Mouse (Mus musculus): ENCODE measurements around the gene Cacng4. TPM values are rescaled to one million over a fixed set of nuclear protein-coding genes. Genes with fewer than 3 reads are reported as not detected.

Gene Cacng4
- polyA plus RNA-seq, 1 experiment from 2014 or later: 58.2 TPM

DNA sequence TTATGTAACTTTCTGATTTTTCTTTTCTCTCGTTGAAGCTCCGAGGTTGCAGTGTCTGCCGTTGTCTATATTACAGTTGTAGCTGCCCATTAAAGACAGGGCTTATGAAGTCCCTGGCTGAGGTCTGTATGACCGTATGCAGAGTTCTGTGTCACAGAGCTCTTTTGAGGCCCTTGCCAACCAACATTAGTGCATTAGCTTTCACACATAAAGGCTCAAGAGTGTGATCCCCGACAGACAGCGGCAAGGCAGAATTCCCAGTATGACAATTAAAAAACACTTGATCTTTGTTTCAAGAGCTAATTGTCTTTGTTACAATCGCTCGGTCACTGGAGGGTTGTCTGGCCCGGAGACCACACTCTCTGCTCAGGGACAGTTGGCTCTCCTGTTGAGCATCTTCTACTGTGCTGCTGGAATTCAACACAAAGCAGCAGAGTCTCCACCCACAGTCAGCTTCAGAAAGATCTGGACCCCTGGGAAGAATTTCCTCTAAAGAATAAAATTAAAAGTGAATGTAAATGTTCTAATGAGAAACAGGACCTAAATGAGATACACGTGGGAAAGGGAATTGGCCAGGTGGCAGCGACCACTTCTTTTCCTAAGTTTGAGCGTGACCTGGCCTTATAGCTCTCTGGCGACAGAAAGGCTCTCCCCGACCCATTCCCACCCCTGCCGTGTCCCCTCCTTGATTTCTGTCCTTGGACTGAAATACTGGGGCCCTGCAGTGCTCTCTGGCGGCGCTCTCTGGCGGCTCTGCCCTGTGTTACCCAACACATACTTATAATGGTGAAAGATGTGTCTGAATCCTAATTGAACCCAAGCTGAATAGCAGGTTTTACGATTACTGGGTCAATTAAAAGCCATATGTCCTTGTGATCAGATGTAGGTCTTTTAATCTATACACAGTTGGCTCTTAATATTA lies 110.6 kb downstream of the Cacng4 start:
- no peak for DNase-seq (ENCODE audit: low spot score)
- no peak; the same call in 1 of the 2 replicates for ATAC-seq (ENCODE audit: low FRiP score)
- peak overlapping the region; percentile 41; the same call in 1 of the 2 replicates for H3K27ac ChIP-seq
- H3K9ac ChIP-seq: 0 out of 2 replicates have a peak overlapping the region, but pooled peaks have one; percentile 18
- no peaks in the 10 kb centered on the region for H3K9me3 ChIP-seq (ENCODE audit: control insufficient read depth, low read length)
- H3K4me3 ChIP-seq (replicated peaks; ENCODE audit: low read length): no peak overlapping the region
- peaks cover 24% of the 10 kb centered on the region for H3K4me1 ChIP-seq (replicated peaks; ENCODE audit: control insufficient read depth, insufficient read depth, low read length)
- no peak overlapping the region for H3K4me2 ChIP-seq (replicated peaks)
- peaks cover 20% of the 10 kb centered on the region for H3K36me3 ChIP-seq (replicated peaks; ENCODE audit: control insufficient read depth, insufficient read depth)
- WGBS: 35% methylated on average over 19 of the region's 19 CpGs
- H3K27me3 ChIP-seq (ENCODE audit: control insufficient read depth, insufficient read depth, low read length): no peaks in the 10 kb centered on the region

DNA sequence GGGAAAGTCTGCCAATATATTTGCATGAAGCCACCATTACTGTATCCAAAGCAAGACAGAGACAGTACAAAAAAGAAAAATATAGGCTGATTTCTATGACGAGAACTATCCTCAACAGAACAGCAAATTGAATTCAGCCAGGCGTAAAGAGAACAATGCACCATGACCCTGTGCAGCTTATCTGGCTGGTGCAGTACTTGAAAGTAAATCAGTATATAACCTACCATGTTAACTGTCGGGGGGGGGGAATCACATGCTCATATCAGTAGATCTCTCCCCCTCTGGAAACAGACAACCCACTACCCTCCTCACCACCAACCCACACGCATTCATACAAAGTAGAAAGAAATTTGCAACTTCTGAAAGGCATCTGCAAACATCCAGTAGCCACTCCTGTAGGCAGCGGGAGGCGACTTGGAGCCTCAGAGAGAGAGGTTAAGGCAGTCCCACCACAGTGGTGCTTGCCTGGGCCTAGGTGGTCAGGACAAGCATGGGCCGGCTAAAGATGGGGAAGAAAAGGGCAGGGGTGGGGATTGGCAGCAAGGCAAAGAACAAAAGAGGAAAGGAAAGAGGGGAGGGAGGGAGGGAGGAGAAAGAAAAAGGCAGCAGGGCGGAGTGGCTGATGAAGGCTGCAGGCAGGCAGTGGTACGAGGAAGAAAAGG lies 111.5 kb downstream of the Cacng4 start:
- Histone ChIP-seq H3K9me3 (ENCODE audit: control insufficient read depth, low read length) (no peaks in the 10 kb centered on the region), H3K36me3 (replicated peaks; ENCODE audit: control insufficient read depth, insufficient read depth) (peaks cover 13% of the 10 kb centered on the region), H3K4me2 (replicated peaks) (no peak overlapping the region), H3K27ac (peak overlapping the region; percentile 38; the same call in 1 of the 2 replicates), H3K4me1 (replicated peaks; ENCODE audit: control insufficient read depth, insufficient read depth, low read length) (peaks cover 24% of the 10 kb centered on the region), H3K4me3 (replicated peaks; ENCODE audit: low read length) (no peak overlapping the region), H3K9ac (0 out of 2 replicates have a peak overlapping the region, but pooled peaks have one; percentile 18), H3K27me3 (ENCODE audit: control insufficient read depth, insufficient read depth, low read length) (no peaks in the 10 kb centered on the region)
- ATAC-seq (ENCODE audit: low FRiP score) (no peak; the same call in 1 of the 2 replicates), DNase-seq (ENCODE audit: low spot score) (no peak)
- 31% methylated on average over 9 of the region's 9 CpGs for WGBS

Other genes starting within 250 kb of the Cacng4 start
- 18.4 and 18.9 TPM in 2 replicates for gene Helz, start 246.6 kb downstream of the Cacng4 start, polyA plus RNA-seq (2014; fragmentation: Nextera tagmentation; extraction: Ambion mirVana)
- 0.17 and 0.52 TPM in 2 replicates for gene Cacng1, start 78.0 kb downstream of the Cacng4 start, polyA plus RNA-seq (2014; fragmentation: Nextera tagmentation; extraction: Ambion mirVana)
- gene Cacng5, start 120.5 kb upstream of the Cacng4 start, polyA plus RNA-seq (2014; fragmentation: Nextera tagmentation; extraction: Ambion mirVana): 7.1 and 8.7 TPM in 2 replicates

Measured in hindbrain, embryonic 14.5 days (tissue).